Mouse (Mus musculus) E14TG2a.4 (cell line): ENCODE data around the gene Crip3.

Source experiments
- CTCF ChIP-seq: conservative IDR thresholded peaks from 2 replicates; pipeline ENCODE4 v1.5.1; 2014; ENCODE audit warnings: low read length
- NANOG ChIP-seq: IDR thresholded peaks from 2 replicates; pipeline ENCODE4 v1.6.1; 2014; ENCODE audit warnings: borderline replicate concordance, low read length, mixed read lengths
- POU5F1 ChIP-seq: IDR thresholded peaks from 2 replicates; pipeline ENCODE4 v1.6.1; 2014; ENCODE audit warnings: low read length, borderline replicate concordance

GRCm38 (mm10) chr17:46408478-46408877 lies 20.2 kb upstream of the Crip3 start:
- peak; percentile 35 for TF ChIP-seq CTCF
- no peak for TF ChIP-seq NANOG
- TF ChIP-seq POU5F1: no peak
